Mouse (Mus musculus): Measurements from ENCODE around the gene Cops3. TPM values are rescaled to one million over a fixed set of nuclear protein-coding genes. Genes with fewer than 3 reads are reported as not detected.

Gene Cops3
- polyA plus RNA-seq, 1 experiment from 2014 or later = 233 TPM

- H3K4me2 ChIP-seq = peak within 1 kb of the TSS; percentile 82
- H3K36me3 ChIP-seq (ENCODE audit: poor library complexity, severe bottlenecking) = peaks cover 14% of the 10 kb centered on the region
- H3K27me3 ChIP-seq = 0 out of 2 replicates have a peak, but pooled peaks cover 10% of the 10 kb centered on the region
- H3K4me3 ChIP-seq = peak within 1 kb of the TSS; percentile 35
- WGBS = under 1% methylated on average over 48 of the region's 51 CpGs
- no peak within 1 kb of the TSS for H3K27ac ChIP-seq
- peak within 1 kb of the TSS; percentile 58 for H3K9ac ChIP-seq
- peak; percentile 78 for ATAC-seq
- H3K4me1 ChIP-seq = peaks cover 9% of the 10 kb centered on the region
- H3K9me3 ChIP-seq (replicated peaks) = no peaks in the 10 kb centered on the region
Measured at GRCm38 (mm10) chr11:59787199-59787781, 52.3 kb downstream of the Cops3 start, which contains the start of gene Pld6. TSS of gene Pld6 (minus strand) at chr11:59787645.

- Histone ChIP-seq H3K4me2 (peak overlapping the region; percentile 82), H3K36me3 (ENCODE audit: poor library complexity, severe bottlenecking) (peaks cover 7% of the 10 kb centered on the region), H3K27ac (no peak overlapping the region), H3K4me1 (peaks cover 9% of the 10 kb centered on the region), H3K27me3 (0 out of 2 replicates have a peak, but pooled peaks cover 10% of the 10 kb centered on the region), H3K9me3 (replicated peaks) (no peaks in the 10 kb centered on the region), H3K9ac (peak overlapping the region; percentile 58), H3K4me3 (peak overlapping the region; percentile 35)
- no peak for ATAC-seq
- 59% methylated on average over 15 of the region's 15 CpGs for WGBS
Measured at GRCm38 (mm10) chr11:59786444-59787198, 53.0 kb downstream of the Cops3 start.

GRCm38 (mm10) chr11:59783591-59783990 is 56.0 kb downstream of the Cops3 start:
- ATAC-seq = no peak
- Histone ChIP-seq H3K9ac (no peak overlapping the region), H3K4me2 (no peak overlapping the region), H3K36me3 (ENCODE audit: poor library complexity, severe bottlenecking) (peaks cover 4% of the 10 kb centered on the region), H3K4me3 (no peak overlapping the region), H3K27ac (no peak overlapping the region), H3K4me1 (peaks cover 9% of the 10 kb centered on the region), H3K9me3 (replicated peaks) (no peaks in the 10 kb centered on the region), H3K27me3 (0 out of 2 replicates have a peak, but pooled peaks cover 10% of the 10 kb centered on the region)
- 88% methylated on average over 6 of the region's 6 CpGs for WGBS

- H3K27me3 ChIP-seq = 0 out of 2 replicates have a peak, but pooled peaks cover 3% of the 10 kb centered on the region
- H3K4me1 ChIP-seq = peaks cover 4% of the 10 kb centered on the region; the same call in 1 of the 2 replicates
- H3K36me3 ChIP-seq (ENCODE audit: poor library complexity, severe bottlenecking) = peaks cover 17% of the 10 kb centered on the region
- no peaks in the 10 kb centered on the region for H3K9me3 ChIP-seq (replicated peaks)
- no peak overlapping the region for H3K9ac ChIP-seq
- WGBS = 56% methylated on average over 7 of the region's 7 CpGs
- H3K4me3 ChIP-seq = no peak overlapping the region
- no peak overlapping the region for H3K27ac ChIP-seq
- no peak for ATAC-seq
- H3K4me2 ChIP-seq = no peak overlapping the region
Measured at GRCm38 (mm10) chr11:59782091-59782590, 57.5 kb downstream of the Cops3 start.

GRCm38 (mm10) chr11:59780241-59780640 is 59.4 kb downstream of the Cops3 start:
- Histone ChIP-seq H3K9ac (no peak overlapping the region), H3K4me1 (no peaks in the 10 kb centered on the region), H3K4me2 (no peak overlapping the region), H3K27ac (no peak overlapping the region), H3K4me3 (no peak overlapping the region), H3K27me3 (no peaks in the 10 kb centered on the region), H3K36me3 (ENCODE audit: poor library complexity, severe bottlenecking) (peaks cover 36% of the 10 kb centered on the region), H3K9me3 (replicated peaks) (no peaks in the 10 kb centered on the region)
- no peak for ATAC-seq
- WGBS = 92% methylated on average over 4 of the region's 4 CpGs

- H3K9me3 ChIP-seq (replicated peaks) = no peaks in the 10 kb centered on the region
- ATAC-seq = no peak
- 88% methylated on average over 4 of the region's 4 CpGs for WGBS
Measured at GRCm38 (mm10) chr11:59779406-59779805, 60.2 kb downstream of the Cops3 start.

GRCm38 (mm10) chr11:59778874-59779223 is 60.8 kb downstream of the Cops3 start:
- Histone ChIP-seq H3K27ac (no peak overlapping the region), H3K4me2 (no peak overlapping the region), H3K36me3 (ENCODE audit: poor library complexity, severe bottlenecking) (peaks cover 50% of the 10 kb centered on the region), H3K27me3 (no peaks in the 10 kb centered on the region), H3K4me3 (no peak overlapping the region), H3K4me1 (no peaks in the 10 kb centered on the region), H3K9ac (no peak overlapping the region), H3K9me3 (replicated peaks) (no peaks in the 10 kb centered on the region)
- ATAC-seq = no peak
- WGBS = 71% methylated on average over 1 of the region's 1 CpGs

More at GRCm38 (mm10) chr11:59779406-59779805, 60.2 kb downstream of the Cops3 start:
- no peak overlapping the region for H3K4me3 ChIP-seq
- no peaks in the 10 kb centered on the region for H3K27me3 ChIP-seq
- H3K4me2 ChIP-seq = no peak overlapping the region
- H3K27ac ChIP-seq = no peak overlapping the region
- H3K36me3 ChIP-seq (ENCODE audit: poor library complexity, severe bottlenecking) = peaks cover 45% of the 10 kb centered on the region
- H3K9ac ChIP-seq = no peak overlapping the region
- no peaks in the 10 kb centered on the region for H3K4me1 ChIP-seq

GRCm38 (mm10) chr11:59778181-59778873 is 61.3 kb downstream of the Cops3 start:
- Histone ChIP-seq H3K4me1 (no peaks in the 10 kb centered on the region), H3K27me3 (no peaks in the 10 kb centered on the region), H3K4me2 (no peak overlapping the region), H3K27ac (no peak overlapping the region), H3K4me3 (no peak overlapping the region), H3K9ac (no peak overlapping the region), H3K36me3 (ENCODE audit: poor library complexity, severe bottlenecking) (peaks cover 56% of the 10 kb centered on the region), H3K9me3 (replicated peaks) (no peaks in the 10 kb centered on the region)
- no peak for ATAC-seq
- 54% methylated on average over 9 of the region's 9 CpGs for WGBS

GRCm38 (mm10) chr11:59777259-59777658 is 62.4 kb downstream of the Cops3 start:
- no peak overlapping the region for H3K4me2 ChIP-seq
- H3K27me3 ChIP-seq = no peaks in the 10 kb centered on the region
- no peak overlapping the region for H3K4me3 ChIP-seq
- H3K9me3 ChIP-seq (replicated peaks) = no peaks in the 10 kb centered on the region
- peaks cover 66% of the 10 kb centered on the region for H3K36me3 ChIP-seq (ENCODE audit: poor library complexity, severe bottlenecking)
- no peak overlapping the region for H3K27ac ChIP-seq
- H3K9ac ChIP-seq = no peak overlapping the region
- H3K4me1 ChIP-seq = no peaks in the 10 kb centered on the region
- ATAC-seq = no peak
- WGBS = 94% methylated on average over 5 of the region's 5 CpGs

GRCm38 (mm10) chr11:59775435-59776148 is 64.0 kb downstream of the Cops3 start:
- Histone ChIP-seq H3K4me3 (no peak overlapping the region), H3K36me3 (ENCODE audit: poor library complexity, severe bottlenecking) (peaks cover 83% of the 10 kb centered on the region), H3K4me1 (no peaks in the 10 kb centered on the region), H3K27me3 (no peaks in the 10 kb centered on the region), H3K9ac (no peak overlapping the region), H3K27ac (no peak overlapping the region), H3K9me3 (replicated peaks) (no peaks in the 10 kb centered on the region), H3K4me2 (no peak overlapping the region)
- no peak for ATAC-seq
- WGBS = 88% methylated on average over 13 of the region's 13 CpGs

- H3K4me1 ChIP-seq = no peaks in the 10 kb centered on the region
- no peak overlapping the region for H3K27ac ChIP-seq
- 93% methylated on average over 4 of the region's 4 CpGs for WGBS
- no peak for ATAC-seq
- no peaks in the 10 kb centered on the region for H3K9me3 ChIP-seq (replicated peaks)
- no peak overlapping the region for H3K4me3 ChIP-seq
- no peak overlapping the region for H3K4me2 ChIP-seq
- no peak overlapping the region for H3K9ac ChIP-seq
- peaks cover 94% of the 10 kb centered on the region for H3K36me3 ChIP-seq (ENCODE audit: poor library complexity, severe bottlenecking)
- H3K27me3 ChIP-seq = no peaks in the 10 kb centered on the region
Measured at GRCm38 (mm10) chr11:59774522-59774921, 65.1 kb downstream of the Cops3 start.
